Mouse (Mus musculus) urinary bladder, adult 2 months (tissue): ENCODE measurements around the gene Eif5b. TPM values are rescaled to one million over a fixed set of nuclear protein-coding genes. Genes with fewer than 3 reads are reported as not detected.
A peak's percentile ranks its signal among the peaks of the same experiment; 100 is the strongest.
"Not testable (repeated sequence)": the region's sequence is repeated elsewhere in the genome, so short reads cannot be mapped to it uniquely, and the experiment has no call there.

Experiments used
- DNase-seq: peaks from one replicate; pipeline ENCODE4 v3.0.0; 2022; ENCODE audit warnings: low spot score
- polyA plus RNA-seq: library from polyadenylated mRNA; depleted of rRNA; stranded (reverse); fragments of >200 nt; gene quantifications from 2 replicates; pipeline ENCODE4 v1.2.3, GENCODE M21; 2012; rRNA removed

The Eif5b gene
- 26.0 and 35.1 TPM in 2 replicates for polyA plus RNA-seq

DNA sequence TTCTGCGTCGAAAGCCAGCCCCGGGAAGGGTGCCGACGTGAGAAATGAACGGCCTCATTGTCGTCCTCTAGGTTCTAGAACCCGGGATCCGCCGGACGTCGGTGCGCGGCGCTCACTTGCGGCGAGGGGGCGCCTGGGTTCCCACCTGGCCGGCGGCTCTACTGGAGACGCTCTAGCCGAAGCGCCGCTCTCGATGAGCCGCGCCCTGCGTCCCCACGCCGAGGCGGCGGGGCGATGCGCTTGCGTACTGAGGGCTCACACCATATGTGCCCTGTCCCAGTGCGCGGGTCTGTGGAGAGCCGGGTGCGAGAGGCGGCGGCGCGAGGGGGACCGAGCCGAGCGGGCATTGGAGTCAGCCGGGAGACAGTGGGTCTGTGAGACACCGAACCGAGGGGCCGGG, at the start of gene Eif5b, which contains the start of gene Txndc9:
Gene Eif5b (plus strand): TSS at position 144 of the 400 bp plus-strand sequence.
Gene Txndc9 (minus strand): TSS at position 27 of the 400 bp plus-strand sequence.
- peak; percentile 88 for DNase-seq

- no peak for DNase-seq
These were observed 48.9 kb upstream of the Eif5b start for GRCm38 (mm10) chr1:37948906-37949305.

DNA sequence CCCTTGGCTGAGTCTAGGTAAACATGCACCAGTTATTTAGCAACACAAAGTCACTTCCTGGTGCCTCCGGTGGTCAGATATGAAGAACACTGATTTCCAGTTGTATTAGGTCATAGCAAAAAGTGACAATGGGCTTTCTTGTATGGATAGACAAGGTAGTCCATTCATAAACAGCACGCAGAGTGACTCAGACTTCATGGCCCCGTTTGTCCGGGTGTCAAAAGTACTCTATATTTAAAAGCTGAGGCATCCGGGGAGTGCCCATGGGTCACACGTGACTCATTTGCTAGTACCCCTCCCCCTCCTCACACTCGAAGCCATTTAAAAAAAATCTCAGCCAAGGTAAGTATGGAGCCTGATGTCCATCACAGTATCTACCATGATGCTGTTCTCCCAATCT, 43.0 kb upstream of the Eif5b start:
- DNase-seq = no peak

DNA sequence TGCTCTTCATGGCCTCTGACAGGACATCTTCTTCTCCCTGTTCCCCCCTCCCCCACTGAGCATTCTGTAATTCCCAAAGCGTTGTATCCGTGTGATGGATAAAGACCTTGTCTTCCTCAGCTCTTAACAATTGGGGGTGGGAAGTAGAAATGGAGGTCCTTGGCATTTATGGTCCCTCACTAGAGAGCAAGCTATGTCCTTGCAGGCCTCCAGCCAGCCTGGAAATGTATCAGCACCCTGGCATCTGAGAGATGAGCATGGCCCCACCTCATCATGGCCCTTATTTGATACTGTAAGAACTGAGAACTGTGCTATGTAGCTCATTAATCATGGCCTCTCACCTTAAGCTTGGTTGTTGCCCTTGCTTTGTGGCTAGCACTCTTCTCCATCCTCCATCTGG, 42.6 kb upstream of the Eif5b start:
- DNase-seq = no peak

DNA sequence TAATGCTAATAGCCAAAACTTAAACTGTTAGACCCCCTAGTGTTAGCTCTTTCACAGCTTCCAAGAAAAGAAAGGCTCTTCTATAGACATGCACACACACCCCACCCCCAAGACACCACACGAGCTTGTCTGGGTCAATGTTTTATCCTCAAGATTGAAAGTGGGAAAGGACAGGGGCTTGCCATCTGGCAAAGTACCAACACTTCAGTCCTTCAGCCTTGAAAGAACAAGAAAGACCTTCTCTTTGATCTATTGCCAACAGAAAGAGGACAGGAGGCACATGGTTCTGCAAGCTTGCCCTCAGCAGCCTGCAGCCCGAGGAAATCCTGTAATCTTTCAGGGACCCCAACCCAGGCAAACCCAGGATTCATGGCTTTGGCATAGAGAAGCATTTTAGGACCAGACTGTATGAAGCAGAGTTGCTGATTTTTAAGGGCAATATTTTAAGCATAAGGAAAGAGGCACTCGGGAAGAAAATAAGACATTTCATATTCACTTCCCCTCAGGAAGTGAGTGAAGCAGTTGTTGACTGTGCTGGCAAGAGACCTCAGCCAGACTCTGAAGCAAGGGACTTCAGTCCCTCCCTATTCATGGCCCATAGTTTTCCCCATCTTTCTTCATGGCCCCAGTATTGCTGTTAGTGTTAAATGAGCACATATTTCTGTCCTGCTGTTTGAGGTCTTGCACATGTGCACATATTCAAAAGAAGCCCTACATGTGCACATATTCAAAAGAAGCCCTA, 40.9 kb upstream of the Eif5b start:
- DNase-seq = no peak

DNA sequence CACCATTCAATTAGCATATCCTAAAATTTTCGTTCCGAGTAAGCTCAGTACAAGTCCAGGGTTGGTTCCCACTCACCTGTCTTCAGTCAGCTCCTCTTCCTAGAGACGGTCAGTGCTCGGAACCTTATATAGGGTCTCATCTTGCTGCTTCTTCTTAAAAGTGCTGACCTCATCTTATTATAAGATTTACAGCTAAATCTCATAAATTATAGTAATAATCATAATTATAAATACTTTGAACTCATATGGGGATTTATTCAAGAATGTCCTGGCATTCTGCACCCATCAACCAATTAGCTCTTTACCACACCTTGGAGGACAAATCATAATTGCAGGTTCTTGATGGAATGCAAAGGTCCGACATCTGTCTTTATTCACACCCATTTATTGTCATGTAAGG, 40.2 kb upstream of the Eif5b start, which contains the start of gene Lyg1:
Gene Lyg1 (minus strand): TSS at position 101 of the 400 bp plus-strand sequence.
- DNase-seq = no peak

- no peak for DNase-seq
These were observed 39.3 kb upstream of the Eif5b start for GRCm38 (mm10) chr1:37958516-37958915.

- DNase-seq = no peak
These were observed 38.3 kb upstream of the Eif5b start for GRCm38 (mm10) chr1:37959486-37959885.

- DNase-seq = no peak
These were observed 32.2 kb upstream of the Eif5b start for GRCm38 (mm10) chr1:37965571-37965970.

GRCm38 (mm10) chr1:37968746-37969145, 29.1 kb upstream of the Eif5b start:
- DNase-seq = no peak

- no peak for DNase-seq
These were observed 26.3 kb upstream of the Eif5b start for GRCm38 (mm10) chr1:37971520-37971919.

GRCm38 (mm10) chr1:37976666-37977065, 21.1 kb upstream of the Eif5b start:
- not testable (repeated sequence) for DNase-seq

- DNase-seq = no peak
These were observed 20.5 kb upstream of the Eif5b start for GRCm38 (mm10) chr1:37977303-37977702.

DNA sequence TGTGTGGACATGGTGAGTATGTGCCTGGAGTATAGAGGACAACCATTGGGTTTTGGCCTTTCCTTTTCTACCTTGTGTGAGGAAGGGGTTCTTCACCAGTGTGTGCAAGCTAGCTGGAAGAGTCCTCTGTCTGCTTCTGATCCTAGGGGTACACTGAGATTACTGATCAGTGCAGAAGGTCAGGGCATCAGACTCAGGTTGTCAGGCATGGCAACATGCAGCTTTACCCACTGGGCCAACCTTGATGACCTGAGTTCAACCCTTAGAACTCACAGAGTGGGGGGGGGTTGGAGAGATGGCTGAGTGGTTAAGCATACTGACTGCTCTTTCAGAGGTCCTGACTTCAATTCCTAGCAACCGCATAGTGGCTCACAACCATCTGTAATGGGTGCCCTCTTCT, 13.5 kb upstream of the Eif5b start:
- no peak for DNase-seq

DNA sequence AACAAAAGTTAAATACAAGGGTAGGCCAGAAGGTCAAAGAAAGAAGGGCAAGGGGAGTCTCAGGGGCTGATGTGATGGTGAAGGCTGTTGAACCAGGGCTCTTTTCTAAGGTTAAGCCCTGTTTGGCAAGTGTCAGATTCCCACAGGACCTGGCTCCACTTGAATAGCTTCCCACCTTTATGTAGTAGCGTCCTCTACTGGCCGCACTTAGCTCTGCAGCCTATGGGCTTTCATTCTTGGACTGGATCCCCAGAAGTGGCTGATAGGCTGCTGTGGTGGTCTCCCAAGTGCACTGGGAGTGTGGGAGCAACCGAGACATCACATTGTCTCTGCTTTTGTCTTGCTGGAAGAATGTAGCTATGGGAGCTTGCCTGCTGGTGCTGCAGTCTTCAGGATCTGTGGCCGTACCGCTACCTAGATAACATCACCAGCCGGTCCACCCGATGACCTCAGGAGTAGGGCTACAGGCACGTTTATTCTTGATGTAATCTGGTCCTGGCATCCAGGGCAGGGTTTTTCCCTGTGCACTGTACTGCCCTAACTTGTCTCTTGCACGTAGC, 12.0 kb upstream of the Eif5b start:
- no peak for DNase-seq

- DNase-seq = no peak
These were observed 10.0 kb upstream of the Eif5b start for GRCm38 (mm10) chr1:37987856-37988255.

DNA sequence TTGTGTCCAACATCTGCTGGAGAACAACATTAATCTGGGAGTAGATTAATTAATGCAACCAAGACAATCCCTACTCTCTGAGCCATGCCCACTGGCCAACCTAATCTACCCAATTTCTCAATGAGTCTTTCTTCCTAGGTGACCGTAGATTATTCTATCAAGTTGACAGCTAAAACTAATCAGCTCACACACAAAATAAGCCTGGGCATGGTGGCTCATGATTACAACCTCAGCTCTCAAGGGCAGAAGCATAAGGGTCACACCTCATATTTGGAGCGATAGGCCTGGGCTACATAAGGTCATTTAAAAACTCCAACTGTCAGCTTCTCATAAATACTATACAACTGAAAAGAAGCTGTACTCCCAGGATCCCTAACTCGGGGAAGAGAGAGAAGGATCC, 1.6 kb upstream of the Eif5b start:
- no peak for DNase-seq

GRCm38 (mm10) chr1:37996877-37997484, 829 bp upstream of the Eif5b start:
- DNase-seq = peak; percentile 93

- DNase-seq = no peak
These were observed 775 bp downstream of the Eif5b start for GRCm38 (mm10) chr1:37998371-37999199.

DNA sequence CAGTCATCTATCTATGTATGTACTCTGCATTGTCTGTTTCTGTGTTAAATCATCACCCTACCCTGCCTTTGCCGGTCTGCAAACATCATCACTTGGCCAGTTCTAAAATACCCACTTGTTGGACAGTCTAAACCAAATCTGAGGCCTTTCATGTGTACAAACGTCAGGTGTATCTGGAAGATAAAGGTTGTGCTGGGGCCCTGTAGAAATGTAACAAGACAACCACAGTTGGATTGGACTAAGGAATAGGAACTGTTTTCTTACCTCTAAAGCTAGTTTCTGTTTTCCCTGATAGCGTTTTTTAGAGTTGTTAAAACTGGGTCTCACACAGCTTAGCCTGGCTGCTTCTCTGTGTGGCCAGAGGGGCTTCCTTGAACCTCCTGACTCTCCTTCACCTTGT, 1.7 kb downstream of the Eif5b start:
- DNase-seq = no peak

DNA sequence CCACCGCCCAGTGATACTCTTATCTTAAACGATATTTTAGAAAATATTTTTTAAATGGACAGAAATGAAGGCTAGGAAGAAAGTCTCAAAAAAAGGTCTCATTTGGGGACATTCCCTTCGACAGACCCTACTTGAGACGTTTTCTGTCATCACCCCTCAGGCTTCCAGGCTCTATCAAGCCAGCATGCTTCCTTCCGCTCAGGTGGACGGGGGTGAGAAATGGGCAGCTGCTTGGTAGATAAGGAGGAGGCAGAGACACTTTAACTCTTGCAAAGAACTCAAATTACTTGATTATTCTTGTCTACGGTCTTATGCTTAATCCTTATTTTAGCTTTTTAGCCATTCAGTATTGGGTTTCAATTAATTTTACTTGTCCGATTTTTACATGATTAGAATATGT, 3.0 kb downstream of the Eif5b start:
- DNase-seq = no peak

DNA sequence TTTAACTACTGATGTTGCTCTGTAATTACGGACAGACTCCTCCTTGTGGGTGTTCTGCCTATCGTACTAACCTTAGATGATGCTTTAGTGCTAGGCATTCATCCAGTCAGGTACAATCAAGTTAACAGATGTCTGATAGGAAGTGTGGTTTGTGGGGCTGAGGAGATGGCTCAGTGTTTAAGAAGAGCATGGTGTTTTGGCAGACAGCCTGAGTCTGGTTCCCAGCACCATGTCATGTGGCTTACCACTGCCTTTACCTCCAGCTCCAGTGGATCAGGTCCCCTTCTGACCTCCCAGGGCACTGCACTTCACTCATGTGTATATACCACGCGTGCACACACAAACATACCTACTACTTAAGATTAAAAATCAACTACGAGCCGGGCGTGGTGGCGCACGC, 4.1 kb downstream of the Eif5b start:
- no peak for DNase-seq
